Mouse (Mus musculus): ENCODE measurements around the gene Dnaja4. TPM values are rescaled to one million over a fixed set of nuclear protein-coding genes. Genes with fewer than 3 reads are reported as not detected.
"Not testable (repeated sequence)": the region's sequence is repeated elsewhere in the genome, so short reads cannot be mapped to it uniquely, and the experiment has no call there.

Gene Dnaja4
- polyA plus RNA-seq, 1 experiment from 2014 or later: 6.8 TPM

- H3K9me3 ChIP-seq (ENCODE audit: low read length); H3K27ac ChIP-seq (ENCODE audit: low read depth); H3K36me3 ChIP-seq (replicated peaks; ENCODE audit: insufficient read depth, low read length); H3K4me1 ChIP-seq (ENCODE audit: insufficient read depth); H3K27me3 ChIP-seq (ENCODE audit: insufficient read depth, low read length); H3K9ac ChIP-seq (replicated peaks): not testable (repeated sequence)
- DNase-seq (peak; percentile 34), ATAC-seq (peak; percentile 49; the same call in 1 of the 2 replicates)
- peak; percentile 10; the same call in 1 of the 2 replicates for TF ChIP-seq CTCF (IDR thresholded peaks at IDR 0.05; ENCODE audit: low read depth)
- Histone ChIP-seq H3K4me3 (ENCODE audit: low read depth, low read length) (peak overlapping the region; percentile 30), H3K4me2 (ENCODE audit: low read depth, low read length) (peak overlapping the region; percentile 66)
- WGBS (ENCODE audit: insufficient replicate concordance): 3% methylated on average over 31 of the region's 31 CpGs
These were observed 7.3 kb upstream of the Dnaja4 start for GRCm38 (mm10) chr9:54691241-54691805.

- H3K4me1 ChIP-seq (ENCODE audit: insufficient read depth): peaks cover 12% of the 10 kb centered on the region
- ATAC-seq: peak; percentile 20; the same call in 1 of the 2 replicates
- WGBS (ENCODE audit: insufficient replicate concordance): 12% methylated on average over 27 of the region's 27 CpGs
These were observed 343 bp downstream of the Dnaja4 start for GRCm38 (mm10) chr9:54699087-54699344.

GRCm38 (mm10) chr9:54699345-54700173 lies 886 bp downstream of the Dnaja4 start:
- peaks cover 19% of the 10 kb centered on the region; the same call in 1 of the 2 replicates for H3K27me3 ChIP-seq (ENCODE audit: insufficient read depth, low read length)
- H3K9me3 ChIP-seq (ENCODE audit: low read length): 0 out of 2 replicates have a peak, but pooled peaks cover 2% of the 10 kb centered on the region
- under 1% methylated on average over 79 of the region's 92 CpGs for WGBS (ENCODE audit: insufficient replicate concordance)
- H3K4me1 ChIP-seq (ENCODE audit: insufficient read depth): peaks cover 14% of the 10 kb centered on the region
- DNase-seq (peak; percentile 78), ATAC-seq (peak; percentile 72)
- TF ChIP-seq EP300 (IDR thresholded peaks at IDR 0.05; ENCODE audit: low read depth): no peak
- TF ChIP-seq CTCF (IDR thresholded peaks at IDR 0.05; ENCODE audit: low read depth): peak; percentile 31
- peak overlapping the region; percentile 79 for H3K4me2 ChIP-seq (ENCODE audit: low read depth, low read length)
- H3K4me3 ChIP-seq (ENCODE audit: low read depth, low read length): peak overlapping the region; percentile 82
- peak overlapping the region; percentile 78 for H3K27ac ChIP-seq (ENCODE audit: low read depth)
- peak overlapping the region; percentile 82 for H3K9ac ChIP-seq (replicated peaks)
- H3K36me3 ChIP-seq (replicated peaks; ENCODE audit: insufficient read depth, low read length): no peaks in the 10 kb centered on the region

More at GRCm38 (mm10) chr9:54699087-54699344, 343 bp downstream of the Dnaja4 start:
- Histone ChIP-seq H3K9ac (replicated peaks) (peak overlapping the region; percentile 82), H3K27me3 (ENCODE audit: insufficient read depth, low read length) (peaks cover 19% of the 10 kb centered on the region; the same call in 1 of the 2 replicates), H3K4me3 (ENCODE audit: low read depth, low read length) (peak overlapping the region; percentile 82), H3K36me3 (replicated peaks; ENCODE audit: insufficient read depth, low read length) (no peaks in the 10 kb centered on the region), H3K27ac (ENCODE audit: low read depth) (peak overlapping the region; percentile 78), H3K4me2 (ENCODE audit: low read depth, low read length) (peak overlapping the region; percentile 79), H3K9me3 (ENCODE audit: low read length) (0 out of 2 replicates have a peak, but pooled peaks cover 2% of the 10 kb centered on the region)
- DNase-seq: no peak
- TF ChIP-seq EP300 (IDR thresholded peaks at IDR 0.05; ENCODE audit: low read depth) (no peak), CTCF (IDR thresholded peaks at IDR 0.05; ENCODE audit: low read depth) (no peak)

- H3K27ac ChIP-seq (ENCODE audit: low read depth): peak overlapping the region; percentile 78; the same call in 1 of the 2 replicates
- 0 out of 2 replicates have a peak, but pooled peaks cover 2% of the 10 kb centered on the region for H3K9me3 ChIP-seq (ENCODE audit: low read length)
- peak overlapping the region; percentile 82 for H3K9ac ChIP-seq (replicated peaks)
- no peak for TF ChIP-seq EP300 (IDR thresholded peaks at IDR 0.05; ENCODE audit: low read depth)
- no peak for TF ChIP-seq CTCF (IDR thresholded peaks at IDR 0.05; ENCODE audit: low read depth)
- no peaks in the 10 kb centered on the region for H3K36me3 ChIP-seq (replicated peaks; ENCODE audit: insufficient read depth, low read length)
- H3K4me1 ChIP-seq (ENCODE audit: insufficient read depth): peaks cover 20% of the 10 kb centered on the region
- no peak for DNase-seq
- peaks cover 19% of the 10 kb centered on the region; the same call in 1 of the 2 replicates for H3K27me3 ChIP-seq (ENCODE audit: insufficient read depth, low read length)
- WGBS (ENCODE audit: insufficient replicate concordance): 25% methylated on average over 9 of the region's 9 CpGs
- H3K4me2 ChIP-seq (ENCODE audit: low read depth, low read length): peak overlapping the region; percentile 79
- no peak for ATAC-seq
- peak overlapping the region; percentile 82 for H3K4me3 ChIP-seq (ENCODE audit: low read depth, low read length)
These were observed 1.5 kb downstream of the Dnaja4 start for GRCm38 (mm10) chr9:54700174-54700475.

- Histone ChIP-seq H3K36me3 (replicated peaks; ENCODE audit: insufficient read depth, low read length) (no peaks in the 10 kb centered on the region), H3K4me2 (ENCODE audit: low read depth, low read length) (peak overlapping the region; percentile 79), H3K27me3 (ENCODE audit: insufficient read depth, low read length) (peaks cover 19% of the 10 kb centered on the region; the same call in 1 of the 2 replicates), H3K4me3 (ENCODE audit: low read depth, low read length) (peak overlapping the region; percentile 82), H3K4me1 (ENCODE audit: insufficient read depth) (peaks cover 23% of the 10 kb centered on the region), H3K9ac (replicated peaks) (peak overlapping the region; percentile 82; the same call in 1 of the 2 replicates), H3K27ac (ENCODE audit: low read depth) (no peak overlapping the region), H3K9me3 (ENCODE audit: low read length) (0 out of 2 replicates have a peak, but pooled peaks cover 2% of the 10 kb centered on the region)
- TF ChIP-seq CTCF (IDR thresholded peaks at IDR 0.05; ENCODE audit: low read depth): no peak
- TF ChIP-seq EP300 (IDR thresholded peaks at IDR 0.05; ENCODE audit: low read depth): no peak
- ATAC-seq (no peak), DNase-seq (no peak)
- 71% methylated on average over 7 of the region's 7 CpGs for WGBS (ENCODE audit: insufficient replicate concordance)
These were observed 2.1 kb downstream of the Dnaja4 start for GRCm38 (mm10) chr9:54700746-54701145.

GRCm38 (mm10) chr9:54702581-54702980 lies 3.9 kb downstream of the Dnaja4 start:
- H3K4me3 ChIP-seq (ENCODE audit: low read depth, low read length): no peak overlapping the region
- peaks cover 21% of the 10 kb centered on the region for H3K4me1 ChIP-seq (ENCODE audit: insufficient read depth)
- peaks cover 18% of the 10 kb centered on the region; the same call in 1 of the 2 replicates for H3K27me3 ChIP-seq (ENCODE audit: insufficient read depth, low read length)
- H3K36me3 ChIP-seq (replicated peaks; ENCODE audit: insufficient read depth, low read length): no peaks in the 10 kb centered on the region
- no peak for ATAC-seq
- no peaks in the 10 kb centered on the region for H3K9me3 ChIP-seq (ENCODE audit: low read length)
- no peak for DNase-seq
- no peak overlapping the region for H3K27ac ChIP-seq (ENCODE audit: low read depth)
- peak overlapping the region; percentile 79 for H3K4me2 ChIP-seq (ENCODE audit: low read depth, low read length)
- TF ChIP-seq CTCF (IDR thresholded peaks at IDR 0.05; ENCODE audit: low read depth) (no peak), EP300 (IDR thresholded peaks at IDR 0.05; ENCODE audit: low read depth) (no peak)
- peak overlapping the region; percentile 6; the same call in 1 of the 2 replicates for H3K9ac ChIP-seq (replicated peaks)
- 91% methylated on average over 2 of the region's 2 CpGs for WGBS (ENCODE audit: insufficient replicate concordance)

Measured in liver, postnatal 0 days (tissue).